Mouse (Mus musculus): ENCODE measurements around the gene Suclg2.

DNA sequence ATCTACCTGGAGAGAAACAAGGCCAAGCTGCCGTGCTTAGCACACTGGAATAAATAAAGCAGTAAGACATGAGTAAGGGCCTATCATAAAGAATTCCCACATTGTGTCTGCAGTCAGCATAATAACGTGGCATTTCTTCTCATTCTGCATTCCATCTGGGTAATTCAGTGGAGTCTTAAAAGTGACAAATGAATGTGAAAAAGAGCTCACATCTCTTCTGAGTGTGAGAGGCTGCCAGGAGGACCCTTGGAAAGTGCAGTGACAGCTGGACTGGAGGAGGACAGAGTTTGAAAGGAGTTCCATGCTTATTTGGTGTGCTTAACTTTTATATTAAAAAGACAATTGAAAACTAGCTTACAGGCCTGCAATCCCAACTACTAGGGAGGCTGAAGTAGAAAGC is 83.2 kb downstream of the Suclg2 start:
- TF ChIP-seq CTCF (IDR thresholded peaks at IDR 0.05; ENCODE audit: insufficient read depth, low read length) (no peak), POLR2A (IDR thresholded peaks at IDR 0.05; ENCODE audit: borderline replicate concordance, extremely low read depth, low read depth, low read length) (no peak)
